Mouse (Mus musculus): Measurements from ENCODE around the gene Nrsn2.

Nrsn2 gene

GRCm38 (mm10) chr2:152343329-152344213 lies 32.9 kb downstream of the Nrsn2 start, which contains the start of gene Trib3:
Gene Trib3, minus strand, starts transcription at chr2:152344032.
- in situ Hi-C loops (cut with MseI, MboI) = no loop called here

GRCm38 (mm10) chr2:152339631-152340179 lies 36.7 kb downstream of the Nrsn2 start:
- in situ Hi-C loops (cut with MseI, MboI) = no loop called here

GRCm38 (mm10) chr2:152338319-152338718 lies 38.1 kb downstream of the Nrsn2 start:
- in situ Hi-C loops (cut with MseI, MboI) = no loop called here

- in situ Hi-C loops (cut with MseI, MboI) = no loop called here
Observed at GRCm38 (mm10) chr2:152337591-152338212, 38.7 kb downstream of the Nrsn2 start.

- in situ Hi-C loops (cut with MseI, MboI) = no loop called here
Observed at GRCm38 (mm10) chr2:152336856-152337255, 39.6 kb downstream of the Nrsn2 start.

GRCm38 (mm10) chr2:152335289-152335820 lies 41.1 kb downstream of the Nrsn2 start:
- in situ Hi-C loops (cut with MseI, MboI) = no loop called here

- in situ Hi-C loops (cut with MseI, MboI) = no loop called here
Observed at GRCm38 (mm10) chr2:152333345-152334006, 43.0 kb downstream of the Nrsn2 start.

- in situ Hi-C loops (cut with MseI, MboI) = no loop called here
Observed at GRCm38 (mm10) chr2:152332101-152332825, 44.2 kb downstream of the Nrsn2 start, which contains the start of gene Rbck1. Gene Rbck1, minus strand, starts transcription at chr2:152332653.

GRCm38 (mm10) chr2:152330858-152331423 lies 45.5 kb downstream of the Nrsn2 start:
- in situ Hi-C loops (cut with MseI, MboI) = no loop called here

- in situ Hi-C loops (cut with MseI, MboI) = no loop called here
Observed at GRCm38 (mm10) chr2:152327980-152328379, 48.5 kb downstream of the Nrsn2 start.

GRCm38 (mm10) chr2:152326654-152327053 lies 49.8 kb downstream of the Nrsn2 start:
- in situ Hi-C loops (cut with MseI, MboI) = no loop called here

- in situ Hi-C loops (cut with MseI, MboI) = no loop called here
Observed at GRCm38 (mm10) chr2:152326157-152326556, 50.3 kb downstream of the Nrsn2 start.

GRCm38 (mm10) chr2:152324842-152325241 lies 51.6 kb downstream of the Nrsn2 start:
- in situ Hi-C loops (cut with MseI, MboI) = no loop called here

- in situ Hi-C loops (cut with MseI, MboI) = no loop called here
Observed at GRCm38 (mm10) chr2:152323971-152324370, 52.5 kb downstream of the Nrsn2 start.

GRCm38 (mm10) chr2:152322198-152322597 lies 54.2 kb downstream of the Nrsn2 start:
- in situ Hi-C loops (cut with MseI, MboI) = no loop called here

GRCm38 (mm10) chr2:152321558-152321957 lies 54.9 kb downstream of the Nrsn2 start:
- in situ Hi-C loops (cut with MseI, MboI) = no loop called here

All from mouse trophoblast stem cell (cell line).